14 mouse cellular contexts compared by ENCODE assay signal in genomic region chr13:60071595-60071994, GRCm38 (mm10).
DNase-seq lines count a peak whose midpoint lies in the region; ATAC-seq and TF ChIP-seq lines count a peak whose summit lies in the region.
"Had no signal": no experiment of that assay in that cellular context is flagged by ENCODE, and none has a peak within 500 bp of the region (broad histone marks: within the 10 kb centered on the region; RNA-seq: fewer than 3 reads in every experiment).

No protein-coding gene starts in this region.

- H3K4me1 ChIP-seq in kidney, postnatal 0 days (replicated peaks; ENCODE audit: insufficient read depth, low read length): no peaks in the 10 kb centered on the region
- H3K4me1 ChIP-seq in embryonic facial prominence, embryonic 12.5 days: peaks cover 30% of the 10 kb centered on the region

- no peaks in the 10 kb centered on the region for H3K36me3 ChIP-seq in kidney, postnatal 0 days (ENCODE audit: insufficient read depth, low read length)
- H3K36me3 ChIP-seq in embryonic facial prominence, embryonic 12.5 days: no peaks in the 10 kb centered on the region
- H3K36me3 ChIP-seq: heart, embryonic 13.5 days had no signal

- peak overlapping the region; percentile 50; the same call in 1 of the 2 replicates for H3K27ac ChIP-seq in kidney, postnatal 0 days
- H3K27ac ChIP-seq in embryonic facial prominence, embryonic 12.5 days: peak overlapping the region; percentile 84
- peak overlapping the region; percentile 80 for H3K27ac ChIP-seq in gastrocnemius, adult 2 months
- H3K27ac ChIP-seq: heart, embryonic 13.5 days had no signal

- no peaks in the 10 kb centered on the region for H3K27me3 ChIP-seq in kidney, postnatal 0 days (ENCODE audit: insufficient read depth, low read length)
- no peaks in the 10 kb centered on the region for H3K27me3 ChIP-seq in embryonic facial prominence, embryonic 12.5 days
- H3K27me3 ChIP-seq: heart, embryonic 13.5 days had no signal

- TF ChIP-seq CTCF in kidney, postnatal 0 days (IDR thresholded peaks at IDR 0.05; ENCODE audit: low read depth): no peak
- TF ChIP-seq CTCF in gastrocnemius, adult 2 months (IDR thresholded peaks at IDR 0.05): 0 out of 2 replicates have a peak, but pooled peaks have one; percentile 6

- H3K9me3 ChIP-seq in kidney, postnatal 0 days (replicated peaks; ENCODE audit: low read length): no peaks in the 10 kb centered on the region
- no peaks in the 10 kb centered on the region for H3K9me3 ChIP-seq in embryonic facial prominence, embryonic 12.5 days
- H3K9me3 ChIP-seq: heart, embryonic 13.5 days had no signal

- no peak overlapping the region for H3K9ac ChIP-seq in kidney, postnatal 0 days (ENCODE audit: low read depth, low read length)
- H3K9ac ChIP-seq in embryonic facial prominence, embryonic 12.5 days: peak overlapping the region; percentile 24; the same call in 1 of the 2 replicates
- H3K9ac ChIP-seq: heart, embryonic 13.5 days had no signal

- no peak overlapping the region for H3K4me3 ChIP-seq in kidney, postnatal 0 days (replicated peaks; ENCODE audit: low read depth, low read length)
- no peak overlapping the region for H3K4me3 ChIP-seq in embryonic facial prominence, embryonic 12.5 days
- no peak overlapping the region for H3K4me3 ChIP-seq in gastrocnemius, adult 2 months
- H3K4me3 ChIP-seq: heart, embryonic 13.5 days had no signal

- H3K4me2 ChIP-seq in kidney, postnatal 0 days (ENCODE audit: low read length): no peak overlapping the region
- no peak overlapping the region; the same call in 1 of the 2 replicates for H3K4me2 ChIP-seq in embryonic facial prominence, embryonic 12.5 days (replicated peaks)
- H3K4me2 ChIP-seq: heart, embryonic 13.5 days had no signal

- 28% methylated on average over 9 of the region's 9 CpGs for WGBS in kidney, postnatal 0 days
- WGBS in embryonic facial prominence, embryonic 12.5 days: 20% methylated on average over 9 of the region's 9 CpGs

- no peak for ATAC-seq in kidney, postnatal 0 days (replicated peaks; ENCODE audit: low FRiP score, low read depth)
- no peak for ATAC-seq in embryonic facial prominence, embryonic 12.5 days (ENCODE audit: insufficient number of reproducible peaks, insufficient read depth, low FRiP score, low TSS enrichment)
- ATAC-seq in erythroid progenitor cell, adult 5-6 weeks (replicated peaks; ENCODE audit: low FRiP score, poor library complexity, severe bottlenecking): no peak
- ATAC-seq: lung, postnatal 0 days had no signal

- DNase-seq in kidney, postnatal 0 days (ENCODE audit: low spot score): peak; percentile 35
- no peak for DNase-seq in kidney, adult 9 months
- peak; percentile 84 for DNase-seq in gastrocnemius, adult 2 months
- peak; percentile 49 to 62 for DNase-seq in heart, postnatal 36 days
- no peak for DNase-seq in left cerebral cortex, adult 11 months (ENCODE audit: low spot score)
- DNase-seq in natural killer cell, adult 2 months (ENCODE audit: low spot score in 2 of 2): no peak
- DNase-seq: cerebellum, adult 8-10 months; liver; midbrain, embryonic 14.5 days; right cerebral cortex, postnatal 4 days had no signal

- intact Hi-C loops in gastrocnemius, adult 2 months (cut with DNase I): loop anchor here (10.0 kb wide), 1 partner anchor 57 kb away; no protein-coding TSS in a partner anchor
- intact Hi-C loops in heart, postnatal 36 days (cut with DNase I): no loop called here

Comparison
In these comparisons a context has a peak if more than half of its experiments do, and no peak if none do; other contexts are left out.
1. DNase-seq: peak in kidney, postnatal 0 days (single experiment), gastrocnemius, adult 2 months (single experiment) and heart, postnatal 36 days (2 of 2); none in kidney, adult 9 months (single experiment), left cerebral cortex, adult 11 months (single experiment) and natural killer cell, adult 2 months (0 of 2).
2. Peak in every context shown above with its lines, with median percentiles within 50 percentile points of each other: H3K27ac ChIP-seq.